Mouse (Mus musculus): ENCODE data around the gene Trappc10.
A peak's percentile ranks its signal among the peaks of the same experiment; 100 is the strongest.

Trappc10 gene

GRCm38 (mm10) chr10:78258142-78258675 lies 13.8 kb upstream of the Trappc10 start:
- DNase-seq (ENCODE audit: low read depth, low spot score), result no peak

DNA sequence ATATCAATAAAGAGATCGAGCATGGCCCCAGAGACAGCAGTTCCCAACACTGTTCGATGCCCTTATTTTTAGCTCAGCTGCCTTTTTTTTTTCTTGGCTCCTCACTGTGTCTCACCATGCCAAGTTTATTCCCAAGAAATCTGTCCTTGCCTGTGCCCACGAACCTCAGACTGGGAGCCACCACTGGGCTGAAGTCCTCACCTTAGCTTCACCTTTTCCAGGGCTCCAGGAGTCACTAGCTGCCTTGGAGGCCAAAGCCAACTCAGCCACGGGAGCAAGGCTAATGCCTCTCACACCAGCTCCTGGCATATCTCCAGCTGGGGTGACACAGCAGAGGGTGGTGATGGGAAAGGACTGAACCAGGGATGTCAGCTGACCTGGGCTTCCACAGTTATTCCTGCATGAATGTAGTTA lies 11.2 kb upstream of the Trappc10 start:
- DNase-seq (ENCODE audit: low read depth, low spot score), result no peak

GRCm38 (mm10) chr10:78247206-78247605 lies 2.8 kb upstream of the Trappc10 start:
- no peak for DNase-seq (ENCODE audit: low read depth, low spot score)

- DNase-seq (ENCODE audit: low read depth, low spot score), result no peak
These were observed 2.3 kb upstream of the Trappc10 start for GRCm38 (mm10) chr10:78246725-78247124.

GRCm38 (mm10) chr10:78245225-78245547 lies 745 bp upstream of the Trappc10 start:
- DNase-seq (ENCODE audit: low read depth, low spot score), result no peak

GRCm38 (mm10) chr10:78244058-78244437 lies 393 bp downstream of the Trappc10 start:
- peak; percentile 27 for DNase-seq (ENCODE audit: low read depth, low spot score)

DNA sequence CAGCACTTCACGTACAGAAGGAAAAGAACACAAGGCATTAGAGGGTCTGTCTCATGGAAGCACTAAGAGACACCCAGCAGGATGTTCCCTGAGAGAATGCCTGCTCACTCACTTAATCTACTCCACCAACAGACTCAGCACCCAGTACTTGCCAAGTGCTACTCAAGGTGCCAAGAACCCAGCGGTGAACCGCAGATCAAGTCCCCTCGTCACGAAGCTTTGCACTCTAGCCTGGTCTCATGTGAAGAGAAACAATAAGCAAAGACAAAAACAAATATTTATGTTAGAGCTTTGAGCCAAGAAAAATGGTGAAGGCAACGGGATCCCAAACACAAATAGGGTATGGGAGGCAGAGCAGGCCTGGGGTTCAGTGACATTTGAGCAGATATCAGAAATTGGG lies 5.5 kb downstream of the Trappc10 start:
- no peak for DNase-seq (ENCODE audit: low read depth, low spot score)

GRCm38 (mm10) chr10:78238297-78238696 lies 6.1 kb downstream of the Trappc10 start:
- no peak for DNase-seq (ENCODE audit: low read depth, low spot score)

DNA sequence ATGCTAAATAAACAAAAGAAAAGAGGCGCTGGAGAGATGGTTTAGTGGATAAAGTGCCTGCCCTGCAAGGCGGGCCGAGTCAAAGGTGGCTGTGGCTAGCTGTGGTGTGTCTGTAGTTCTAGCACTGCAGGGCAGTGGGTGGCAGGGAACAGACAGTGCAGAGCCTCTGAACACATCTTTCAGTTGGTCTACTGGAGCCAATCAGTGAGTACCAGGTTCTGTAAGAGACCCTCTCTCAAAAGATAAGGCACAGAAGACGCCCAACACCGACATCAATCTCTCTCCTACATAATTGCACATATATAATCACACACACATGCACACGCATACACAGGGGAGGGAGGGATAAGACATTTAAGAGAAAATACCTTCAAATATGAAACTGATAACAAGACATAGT lies 6.6 kb downstream of the Trappc10 start:
- no peak for DNase-seq (ENCODE audit: low read depth, low spot score)

DNA sequence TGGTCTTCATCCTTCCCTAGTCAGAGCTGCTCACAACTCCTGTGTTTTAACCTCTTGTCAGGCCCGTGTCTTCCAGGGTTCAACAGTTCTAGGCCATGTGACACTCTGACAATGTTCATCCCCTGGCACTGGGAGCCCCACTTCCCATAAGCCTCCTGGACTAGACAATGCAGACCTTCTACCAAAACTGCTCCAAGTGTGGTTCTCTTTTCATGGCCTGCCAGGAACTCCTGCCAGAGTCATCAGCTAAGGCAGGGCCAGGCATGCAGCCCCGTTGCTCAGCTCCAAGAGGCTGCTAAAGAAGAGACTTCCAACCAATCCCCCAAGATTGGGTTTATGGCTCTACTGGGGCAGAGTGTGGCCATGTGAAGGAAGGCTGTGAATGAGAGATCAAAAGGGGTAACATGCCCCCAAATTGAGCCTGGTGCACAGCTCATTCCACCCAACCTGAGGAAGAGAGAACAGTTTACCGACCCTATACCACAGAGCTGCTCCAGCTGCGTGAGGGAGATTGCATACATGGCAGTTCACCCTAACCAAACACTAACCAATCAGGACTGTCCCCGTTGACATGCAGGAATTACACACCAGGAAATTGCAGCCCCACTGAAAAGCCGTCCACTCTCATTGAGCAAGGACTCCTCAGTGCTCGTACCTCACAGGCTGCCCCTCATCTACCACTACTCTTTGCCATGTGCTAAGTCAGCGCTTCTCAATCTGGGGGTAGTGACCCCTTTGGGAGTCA lies 7.4 kb downstream of the Trappc10 start:
- DNase-seq (ENCODE audit: low read depth, low spot score), result no peak

DNA sequence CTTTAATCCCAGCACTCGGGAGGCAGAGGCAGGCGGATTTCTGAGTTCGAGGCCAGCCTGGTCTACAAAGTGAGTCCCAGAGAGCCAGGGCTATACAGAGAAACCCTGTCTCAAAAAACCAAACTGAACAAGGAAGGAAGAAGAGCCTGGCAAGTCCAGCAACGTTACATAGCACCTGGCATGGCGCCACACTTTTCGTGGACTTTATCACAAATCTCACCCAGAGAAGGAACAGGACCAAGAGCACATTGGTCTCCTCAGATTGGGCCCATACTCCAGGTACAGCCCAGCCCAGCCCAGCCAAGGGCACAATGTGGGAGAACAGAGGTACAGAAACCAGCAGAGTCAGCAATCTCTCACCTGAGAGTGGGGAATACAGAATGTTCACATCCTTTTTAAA lies 10.7 kb downstream of the Trappc10 start:
- no peak for DNase-seq (ENCODE audit: low read depth, low spot score)

GRCm38 (mm10) chr10:78233161-78233560 lies 11.3 kb downstream of the Trappc10 start:
- no peak for DNase-seq (ENCODE audit: low read depth, low spot score)

DNA sequence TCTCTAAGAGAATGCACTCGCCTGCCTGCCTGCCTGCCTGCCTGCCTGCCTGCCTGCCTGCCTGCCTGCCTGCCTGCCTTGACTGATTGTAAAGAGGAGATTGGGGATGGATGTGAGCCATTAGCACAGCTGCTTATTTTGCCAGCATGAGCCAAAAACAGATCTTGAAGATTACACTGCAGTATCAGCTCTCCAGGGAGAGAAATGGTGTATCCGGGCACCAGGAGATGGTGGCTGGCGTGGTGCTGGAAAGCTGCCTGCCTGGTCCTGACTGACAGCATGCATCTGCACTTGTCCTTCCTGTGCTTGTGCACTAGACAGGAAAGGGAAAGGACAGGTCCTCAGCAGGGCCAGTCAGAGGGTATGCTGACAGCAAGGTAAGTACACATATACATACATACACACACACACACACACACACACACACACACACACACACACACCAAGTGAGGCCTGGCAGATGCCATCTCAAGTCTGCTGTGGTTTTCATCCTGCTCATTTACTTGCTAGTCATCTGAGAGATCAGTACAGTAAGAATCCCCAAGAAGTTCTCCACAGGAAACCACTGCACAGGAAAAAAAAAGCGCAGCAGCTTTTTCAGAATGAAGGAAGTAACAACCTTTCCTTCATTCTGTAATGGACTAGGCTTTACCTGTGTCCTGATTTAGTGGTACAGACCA lies 12.0 kb downstream of the Trappc10 start:
- DNase-seq (ENCODE audit: low read depth, low spot score), result no peak

GRCm38 (mm10) chr10:78228560-78228928 lies 15.9 kb downstream of the Trappc10 start:
- DNase-seq (ENCODE audit: low read depth, low spot score), result no peak

DNA sequence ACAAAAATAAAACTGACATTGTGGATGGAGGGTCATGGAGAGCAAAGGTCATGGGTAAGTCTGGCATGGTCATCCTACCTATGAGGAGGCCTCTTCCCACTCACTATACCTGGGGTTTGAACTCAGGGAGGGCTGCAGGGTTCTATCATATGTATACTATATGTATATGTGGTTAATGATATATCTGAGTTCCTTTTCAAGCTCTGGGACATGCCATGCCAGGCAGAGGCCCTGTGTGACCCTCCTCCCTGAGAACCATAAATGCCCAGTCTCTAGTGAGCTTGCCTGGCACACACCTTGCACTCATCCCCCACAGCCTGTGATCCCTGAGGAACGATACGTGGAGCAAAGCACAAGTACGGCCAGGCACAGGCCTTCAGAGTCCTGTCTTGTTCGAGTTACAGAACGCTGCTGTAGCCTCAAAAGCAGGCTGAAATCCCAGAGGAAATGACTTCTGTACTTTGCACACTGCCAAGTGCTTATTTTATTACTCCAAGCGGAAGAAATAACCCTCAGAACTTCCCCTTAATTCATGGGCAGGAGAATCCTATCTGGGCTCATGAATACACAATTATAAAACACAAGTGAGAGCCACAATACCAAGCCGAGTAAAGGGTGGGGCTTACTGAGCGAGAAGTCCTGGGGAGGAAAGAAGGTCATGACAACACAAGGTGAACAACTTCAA lies 16.4 kb downstream of the Trappc10 start:
- no peak for DNase-seq (ENCODE audit: low read depth, low spot score)

DNA sequence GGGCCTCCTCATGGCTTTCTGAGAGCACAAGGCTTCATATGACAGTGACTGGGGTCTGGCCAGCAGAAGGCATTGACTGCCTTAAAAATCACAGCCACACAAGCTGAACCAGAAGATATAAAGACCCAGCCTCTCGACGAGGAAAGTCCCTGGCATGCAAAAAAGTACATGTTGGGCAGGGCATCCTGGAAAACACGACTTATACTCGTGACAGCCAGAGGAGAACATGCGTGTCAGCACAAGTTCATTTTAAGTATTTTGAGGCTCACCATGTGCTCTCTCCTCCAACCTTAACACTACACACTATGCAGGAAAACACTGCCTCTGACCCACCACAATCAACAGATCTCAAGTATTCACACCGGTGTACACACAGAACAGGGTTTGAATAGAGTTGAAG lies 20.3 kb downstream of the Trappc10 start:
- DNase-seq (ENCODE audit: low read depth, low spot score), result no peak

DNA sequence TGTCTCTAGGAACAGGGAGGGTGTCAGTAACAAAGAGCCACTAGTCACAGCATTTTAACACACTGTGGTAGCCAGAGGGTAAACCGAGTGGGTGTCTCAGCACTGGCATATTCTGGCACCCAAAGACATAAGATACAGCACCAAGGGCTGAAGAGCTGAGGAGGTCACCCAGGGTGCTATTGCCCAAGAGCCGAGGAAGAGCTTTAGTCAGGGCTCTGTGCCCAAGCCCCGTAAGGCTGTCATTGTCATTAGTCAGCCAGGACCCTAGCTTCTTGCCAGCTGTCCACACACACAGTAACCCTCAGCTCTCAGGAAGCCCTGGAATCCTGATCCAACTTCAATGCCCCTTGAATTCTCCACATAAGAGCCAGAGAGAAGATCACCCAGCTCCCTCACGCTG lies 21.5 kb downstream of the Trappc10 start:
- no peak for DNase-seq (ENCODE audit: low read depth, low spot score)

GRCm38 (mm10) chr10:78221315-78221714 lies 23.1 kb downstream of the Trappc10 start:
- no peak for DNase-seq (ENCODE audit: low read depth, low spot score)

GRCm38 (mm10) chr10:78219528-78219927 lies 24.9 kb downstream of the Trappc10 start:
- no peak for DNase-seq (ENCODE audit: low read depth, low spot score)

DNA sequence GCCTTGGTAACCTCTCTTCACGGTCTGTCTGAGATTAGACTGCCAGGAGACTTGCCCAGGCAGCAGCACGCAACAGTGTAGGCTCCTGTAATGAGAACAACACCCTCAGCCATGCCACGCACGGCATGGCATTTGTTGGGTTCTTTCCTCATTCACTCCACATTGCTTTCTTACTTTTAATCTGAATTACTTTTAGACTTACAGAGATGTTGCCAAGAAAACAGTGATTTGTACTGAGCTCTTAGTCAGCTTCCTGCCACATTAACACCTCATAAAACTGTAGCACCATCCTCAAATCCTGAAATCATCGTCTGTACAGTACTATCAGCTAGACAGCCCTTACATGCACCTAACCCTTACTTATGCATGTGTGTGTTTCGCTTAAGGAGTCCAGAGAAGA lies 25.9 kb downstream of the Trappc10 start:
- DNase-seq (ENCODE audit: low read depth, low spot score), result no peak

DNA sequence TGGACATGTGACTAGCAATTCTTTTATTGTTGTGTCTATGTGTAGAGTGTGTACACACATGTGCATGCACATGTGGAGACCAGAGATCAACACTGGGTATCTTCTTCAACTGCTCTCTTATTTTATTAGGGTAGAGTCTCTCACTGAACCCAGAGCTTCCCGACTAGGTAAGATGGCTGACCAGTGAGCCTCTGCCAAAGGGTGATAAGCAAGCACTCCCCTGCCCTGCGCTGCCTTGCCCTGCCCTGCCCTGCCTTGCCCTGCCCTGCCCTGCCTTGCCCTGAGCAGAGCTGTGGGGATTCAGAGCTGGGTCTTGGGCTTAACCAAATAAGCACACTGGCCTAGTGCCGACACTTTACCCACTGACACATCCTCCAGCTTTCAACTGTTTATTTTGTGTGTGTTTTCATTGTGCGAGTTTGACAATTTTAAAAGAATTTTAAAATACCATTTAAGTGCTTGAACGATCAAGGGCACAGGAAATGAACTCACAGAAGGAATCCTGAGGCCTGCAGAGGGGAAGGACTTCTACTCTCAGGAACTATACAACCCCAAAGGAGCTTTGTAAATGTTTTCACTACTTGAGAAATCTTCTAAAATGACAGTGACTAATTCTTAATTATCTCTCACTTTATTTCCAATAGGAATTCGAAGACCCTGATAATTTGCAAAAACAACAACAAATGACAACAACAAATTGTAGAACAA lies 27.9 kb downstream of the Trappc10 start:
- no peak for DNase-seq (ENCODE audit: low read depth, low spot score)

- DNase-seq (ENCODE audit: low read depth, low spot score), result no peak
These were observed 30.1 kb downstream of the Trappc10 start for GRCm38 (mm10) chr10:78214371-78214770.
